Mouse (Mus musculus) liver, embryonic 11.5 days (tissue): ENCODE measurements around the gene Shc3. TPM values are rescaled to one million over a fixed set of nuclear protein-coding genes. Genes with fewer than 3 reads are reported as not detected.

ENCODE experiments used
- ATAC-seq: fragments of 200-750 bp; cut with Nextera tagmentation; replicated peaks from 2 replicates; pipeline ENCODE4 v1.8.0; 2017; ENCODE audit warnings: moderate number of reproducible peaks, mild to moderate bottlenecking, moderate TSS enrichment, moderate library complexity; ENCODE audit not compliant: low FRiP score
- DNase-seq: peaks from one replicate; pipeline ENCODE4 v3.0.0-alpha.2; 2017; ENCODE audit warnings: low spot score
- H3K27ac ChIP-seq: fragments of 300-500 bp; sonication (generic); 2 replicates; pipeline ENCODE4 v1.5.1; 2014; ENCODE audit warnings: mild to moderate bottlenecking, low read depth, low read length, control low read depth
- H3K27me3 ChIP-seq: fragments of 300-500 bp; sonication (generic); replicated peaks from 2 replicates; pipeline ENCODE4 v1.6.1; 2014; ENCODE audit warnings: low read length, mixed read lengths; ENCODE audit not compliant: control insufficient read depth, insufficient read depth
- H3K36me3 ChIP-seq: fragments of 300-500 bp; sonication (generic); 2 replicates; pipeline ENCODE4 v1.6.1; 2014; ENCODE audit warnings: mild to moderate bottlenecking, low read length, moderate library complexity, mixed read lengths; ENCODE audit not compliant: control insufficient read depth, insufficient read depth
- H3K4me1 ChIP-seq: fragments of 300-500 bp; sonication (generic); replicated peaks from 2 replicates; pipeline ENCODE4 v1.6.1; 2014; ENCODE audit warnings: low read length, mixed read lengths; ENCODE audit not compliant: control insufficient read depth, insufficient read depth
- H3K4me2 ChIP-seq: fragments of 300-500 bp; sonication (generic); 2 replicates; pipeline ENCODE4 v1.6.1; 2014; ENCODE audit warnings: mild to moderate bottlenecking, control low read depth, moderate library complexity
- H3K4me3 ChIP-seq: fragments of 300-500 bp; sonication (generic); 2 replicates; pipeline ENCODE4 v1.5.1; 2014; ENCODE audit warnings: low read depth, low read length, control low read depth
- H3K9ac ChIP-seq: fragments of 300-500 bp; sonication (generic); 2 replicates; pipeline ENCODE4 v1.6.1; 2014; ENCODE audit warnings: low read depth, low read length, control low read depth
- H3K9me3 ChIP-seq: fragments of 300-500 bp; sonication (generic); 2 replicates; pipeline ENCODE4 v1.6.1; 2016; ENCODE audit warnings: low read length, inconsistent platforms, mixed read lengths; ENCODE audit not compliant: control insufficient read depth
- WGBS: fragments of 180-500 bp; shearing (Covaris S2); extraction: QIAGEN DNeasy Blood & Tissue Kit; methylation state at CpG from one replicate; pipeline ENCODE4 v1.1.7; 2014; 5-methylcytosine and 5-hydroxymethylcytosine counted together
- polyA plus RNA-seq: library from polyadenylated mRNA; unstranded; fragments of >200 nt; fragmentation: Nextera tagmentation; extraction: Ambion mirVana; gene quantifications from 2 replicates; pipeline ENCODE4 v1.2.1, GENCODE M21; 2014

The Shc3 gene
- polyA plus RNA-seq, 1 experiment from 2014 or later, result not detected

- Histone ChIP-seq H3K27me3 (no peaks in the 10 kb centered on the region), H3K4me3 (no peak overlapping the region), H3K27ac (no peak overlapping the region), H3K36me3 (no peaks in the 10 kb centered on the region), H3K4me1 (no peaks in the 10 kb centered on the region), H3K9ac (no peak overlapping the region), H3K9me3 (no peaks in the 10 kb centered on the region), H3K4me2 (no peak overlapping the region)
- ATAC-seq, result no peak
- WGBS, result 78% methylated on average over 6 of the region's 6 CpGs
- DNase-seq, result no peak
These were observed 50.3 kb downstream of the Shc3 start for GRCm38 (mm10) chr13:51518880-51519279.

DNA sequence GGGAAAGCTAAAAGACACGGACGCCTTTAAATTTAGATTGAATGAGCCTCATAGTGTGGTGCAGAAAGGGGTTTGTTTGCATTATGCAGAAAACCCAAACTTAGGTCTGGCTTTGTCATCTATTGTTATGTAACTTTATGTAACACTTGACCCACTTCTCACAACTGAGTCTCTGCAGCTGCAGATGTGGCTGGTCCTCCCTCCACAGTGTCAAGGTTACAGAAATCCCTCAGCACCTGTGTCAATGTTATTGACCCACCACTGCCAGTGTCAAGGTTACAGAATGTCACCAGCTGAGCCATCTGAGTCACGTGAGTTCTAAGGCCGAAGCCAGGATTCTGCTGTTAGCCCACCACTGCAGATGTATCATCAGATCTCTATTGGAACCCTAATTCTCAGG, 51.3 kb downstream of the Shc3 start:
- Histone ChIP-seq H3K9me3 (no peaks in the 10 kb centered on the region), H3K9ac (no peak overlapping the region), H3K4me3 (no peak overlapping the region), H3K27ac (no peak overlapping the region), H3K4me2 (no peak overlapping the region), H3K27me3 (no peaks in the 10 kb centered on the region), H3K36me3 (no peaks in the 10 kb centered on the region), H3K4me1 (no peaks in the 10 kb centered on the region)
- DNase-seq, result no peak
- WGBS, result 78% methylated on average over 4 of the region's 4 CpGs
- ATAC-seq, result no peak

DNA sequence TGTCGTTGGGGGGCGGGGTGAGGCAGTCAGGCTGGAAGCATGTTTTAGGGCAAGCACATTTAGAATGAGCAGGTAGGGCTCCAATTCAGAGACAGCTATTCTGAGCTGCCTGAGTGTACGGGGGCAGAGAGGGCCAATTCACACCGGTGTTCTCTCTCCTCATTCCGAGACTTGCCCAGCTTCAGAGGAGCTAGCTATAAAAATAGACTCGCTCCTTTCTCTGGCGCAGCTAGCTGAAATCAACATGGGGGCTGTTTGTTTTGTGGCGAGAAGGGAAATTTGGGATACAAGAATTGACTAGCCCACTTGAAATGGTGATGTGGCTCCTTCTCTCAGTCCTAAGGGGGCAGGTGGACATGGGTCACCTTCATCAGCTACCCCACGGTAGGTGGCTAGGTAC, 60.4 kb downstream of the Shc3 start:
- no peak overlapping the region for H3K4me2 ChIP-seq
- no peak for DNase-seq
- H3K27me3 ChIP-seq, result no peaks in the 10 kb centered on the region
- H3K36me3 ChIP-seq, result no peaks in the 10 kb centered on the region
- H3K9me3 ChIP-seq, result no peaks in the 10 kb centered on the region
- H3K9ac ChIP-seq, result no peak overlapping the region
- H3K4me1 ChIP-seq, result no peaks in the 10 kb centered on the region
- H3K27ac ChIP-seq, result no peak overlapping the region
- H3K4me3 ChIP-seq, result no peak overlapping the region
- no peak for ATAC-seq
- WGBS, result 85% methylated on average over 9 of the region's 9 CpGs

DNA sequence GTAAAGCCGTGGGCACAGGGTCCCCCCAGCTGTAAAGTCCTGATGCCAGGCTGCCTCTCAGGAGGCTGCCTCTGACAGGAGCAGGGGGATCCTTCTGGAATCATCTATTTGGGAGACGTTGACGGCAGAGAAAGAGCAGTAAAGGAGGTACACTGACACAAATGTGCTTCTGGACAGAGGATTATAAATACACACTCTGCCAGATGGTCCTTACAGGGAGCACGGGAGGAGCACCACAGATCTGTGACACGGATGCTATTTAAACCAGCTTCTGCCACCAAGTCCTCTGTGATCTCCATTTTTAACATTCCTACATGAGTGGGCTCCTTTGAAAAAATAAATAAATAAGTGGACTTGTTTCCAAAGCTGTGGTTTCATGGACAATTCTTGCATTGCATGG, 63.5 kb downstream of the Shc3 start:
- H3K4me1 ChIP-seq, result no peaks in the 10 kb centered on the region
- no peak for DNase-seq
- H3K27me3 ChIP-seq, result no peaks in the 10 kb centered on the region
- no peak overlapping the region for H3K4me3 ChIP-seq
- no peak for ATAC-seq
- H3K9me3 ChIP-seq, result no peaks in the 10 kb centered on the region
- H3K4me2 ChIP-seq, result no peak overlapping the region
- H3K9ac ChIP-seq, result no peak overlapping the region
- 72% methylated on average over 5 of the region's 5 CpGs for WGBS
- no peak overlapping the region for H3K27ac ChIP-seq
- no peaks in the 10 kb centered on the region for H3K36me3 ChIP-seq

GRCm38 (mm10) chr13:51499769-51500168, 69.5 kb downstream of the Shc3 start:
- DNase-seq, result no peak
- Histone ChIP-seq H3K4me3 (no peak overlapping the region), H3K36me3 (no peaks in the 10 kb centered on the region), H3K4me1 (no peaks in the 10 kb centered on the region), H3K27ac (no peak overlapping the region), H3K27me3 (no peaks in the 10 kb centered on the region), H3K9ac (no peak overlapping the region), H3K9me3 (no peaks in the 10 kb centered on the region), H3K4me2 (no peak overlapping the region)
- no peak for ATAC-seq
- WGBS, result 70% methylated on average over 1 of the region's 1 CpGs

DNA sequence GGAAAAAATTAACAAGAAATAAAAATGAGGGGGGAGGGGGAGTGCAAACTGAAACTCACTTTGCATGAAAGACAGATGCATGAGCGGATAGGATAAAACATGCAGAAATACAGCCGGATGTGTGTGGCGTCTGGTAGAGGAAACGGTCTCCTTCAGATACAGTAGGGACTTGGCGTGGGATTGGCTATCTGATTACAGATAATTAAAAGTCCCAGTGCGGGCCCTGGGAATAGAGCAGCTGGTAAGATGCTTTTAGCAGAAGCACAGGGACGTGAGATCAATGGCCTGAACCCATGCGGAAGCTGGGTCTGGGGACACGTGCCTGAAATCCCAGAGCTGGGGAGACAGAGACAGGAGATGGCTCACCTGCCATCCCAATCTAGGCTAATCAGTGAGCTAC, 75.5 kb downstream of the Shc3 start:
- no peaks in the 10 kb centered on the region for H3K9me3 ChIP-seq
- no peak overlapping the region for H3K27ac ChIP-seq
- H3K9ac ChIP-seq, result no peak overlapping the region
- no peaks in the 10 kb centered on the region for H3K4me1 ChIP-seq
- H3K27me3 ChIP-seq, result no peaks in the 10 kb centered on the region
- H3K4me3 ChIP-seq, result no peak overlapping the region
- no peaks in the 10 kb centered on the region for H3K36me3 ChIP-seq
- H3K4me2 ChIP-seq, result no peak overlapping the region
- WGBS, result 77% methylated on average over 9 of the region's 9 CpGs
- ATAC-seq (no peak), DNase-seq (no peak)

- Histone ChIP-seq H3K4me2 (no peak overlapping the region), H3K27ac (no peak overlapping the region), H3K27me3 (no peaks in the 10 kb centered on the region), H3K4me3 (no peak overlapping the region), H3K4me1 (no peaks in the 10 kb centered on the region), H3K36me3 (no peaks in the 10 kb centered on the region), H3K9ac (no peak overlapping the region), H3K9me3 (no peaks in the 10 kb centered on the region)
- ATAC-seq (no peak), DNase-seq (no peak)
- 59% methylated on average over 8 of the region's 8 CpGs for WGBS
These were observed 77.4 kb downstream of the Shc3 start for GRCm38 (mm10) chr13:51491649-51492435.

DNA sequence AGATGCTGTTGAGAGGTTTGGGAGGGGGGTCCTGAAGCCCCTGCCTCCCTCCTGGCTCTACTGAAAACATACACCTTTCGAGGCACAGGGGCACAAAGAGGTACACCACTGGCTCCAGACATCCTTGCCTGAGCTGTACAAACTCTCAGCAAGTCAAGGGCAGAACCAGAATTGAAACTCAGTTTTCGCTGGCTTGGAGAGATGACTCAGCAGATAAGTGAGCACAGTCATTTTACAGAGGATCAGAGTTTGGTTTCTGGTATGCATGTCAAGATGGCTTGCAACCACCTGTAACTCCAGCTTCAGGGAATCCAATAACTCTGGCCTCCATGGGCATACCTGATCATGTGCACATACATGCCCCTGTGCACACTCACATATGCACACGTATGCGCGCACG, 79.0 kb downstream of the Shc3 start:
- Histone ChIP-seq H3K36me3 (no peaks in the 10 kb centered on the region), H3K27me3 (no peaks in the 10 kb centered on the region), H3K9me3 (no peaks in the 10 kb centered on the region), H3K4me2 (no peak overlapping the region), H3K9ac (no peak overlapping the region), H3K27ac (no peak overlapping the region), H3K4me1 (no peaks in the 10 kb centered on the region), H3K4me3 (no peak overlapping the region)
- WGBS, result 83% methylated on average over 6 of the region's 6 CpGs
- DNase-seq, result no peak
- no peak for ATAC-seq

DNA sequence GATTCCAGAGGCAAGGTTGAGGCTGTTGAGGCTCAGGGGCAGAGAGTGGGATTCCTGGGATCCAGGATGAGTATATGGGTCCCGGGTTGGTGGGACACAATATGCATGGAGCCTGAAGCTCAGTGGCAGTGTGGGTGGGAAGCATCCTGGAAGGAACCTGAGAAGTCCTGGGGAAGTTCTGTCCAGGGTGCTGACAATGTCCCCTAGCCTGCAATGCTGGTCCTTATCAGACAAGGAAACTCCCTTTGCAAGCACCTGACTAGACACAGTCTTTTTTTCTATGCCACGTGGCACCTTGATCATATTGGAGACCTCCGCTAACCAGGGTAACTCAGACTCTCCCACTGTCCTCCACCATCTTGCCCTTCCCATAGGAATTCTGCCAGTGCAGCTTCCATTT, 80.3 kb downstream of the Shc3 start:
- Histone ChIP-seq H3K36me3 (no peaks in the 10 kb centered on the region), H3K4me2 (no peak overlapping the region), H3K9me3 (no peaks in the 10 kb centered on the region), H3K4me1 (no peaks in the 10 kb centered on the region), H3K4me3 (no peak overlapping the region), H3K9ac (no peak overlapping the region), H3K27ac (no peak overlapping the region), H3K27me3 (no peaks in the 10 kb centered on the region)
- 74% methylated on average over 3 of the region's 3 CpGs for WGBS
- ATAC-seq (no peak), DNase-seq (no peak)
